Mouse (Mus musculus) heart, embryonic 16.5 days (tissue): ENCODE measurements around the gene Esyt2. TPM values are rescaled to one million over a fixed set of nuclear protein-coding genes. Genes with fewer than 3 reads are reported as not detected.
"Not testable (repeated sequence)": the region's sequence is repeated elsewhere in the genome, so short reads cannot be mapped to it uniquely, and the experiment has no call there.

ENCODE experiments used
- ATAC-seq: fragments of 200-750 bp; cut with Nextera tagmentation; replicated peaks from 2 replicates; pipeline ENCODE4 v1.8.0; 2017; ENCODE audit warnings: moderate number of reproducible peaks; ENCODE audit not compliant: insufficient read depth, low FRiP score; ENCODE audit errors: extremely low read depth
- H3K27ac ChIP-seq: fragments of 300-500 bp; sonication (generic); 2 replicates; pipeline ENCODE4 v1.5.1; 2014; ENCODE audit warnings: mild to moderate bottlenecking, low read length, control low read depth, moderate library complexity
- H3K27me3 ChIP-seq: fragments of 300-500 bp; sonication (generic); 2 replicates; pipeline ENCODE4 v1.6.1; 2014; ENCODE audit warnings: low read length, mixed read lengths; ENCODE audit not compliant: control insufficient read depth, insufficient read depth
- H3K36me3 ChIP-seq: fragments of 300-500 bp; sonication (generic); 2 replicates; pipeline ENCODE4 v1.6.1; 2014; ENCODE audit not compliant: control insufficient read depth, insufficient read depth
- H3K4me1 ChIP-seq: fragments of 300-500 bp; sonication (generic); 2 replicates; pipeline ENCODE4 v1.6.1; 2014; ENCODE audit warnings: low read length, mixed read lengths; ENCODE audit not compliant: control insufficient read depth, insufficient read depth
- H3K4me2 ChIP-seq: fragments of 300-500 bp; sonication (generic); 2 replicates; pipeline ENCODE4 v1.6.1; 2014; ENCODE audit warnings: low read depth, mild to moderate bottlenecking, control low read depth, low read length
- H3K4me3 ChIP-seq: fragments of 300-500 bp; sonication (generic); 2 replicates; pipeline ENCODE4 v1.5.1; 2014; ENCODE audit warnings: mild to moderate bottlenecking, control low read depth, low read length
- H3K9ac ChIP-seq: fragments of 300-500 bp; sonication (generic); 2 replicates; pipeline ENCODE4 v1.6.1; 2014; ENCODE audit warnings: low read length, control low read depth
- H3K9me3 ChIP-seq: fragments of 300-500 bp; sonication (generic); replicated peaks from 2 replicates; pipeline ENCODE4 v1.6.1; 2016; ENCODE audit warnings: low read length; ENCODE audit not compliant: control insufficient read depth
- WGBS: fragments of 180-500 bp; shearing (Covaris S2); extraction: QIAGEN DNeasy Blood & Tissue Kit; methylation state at CpG from one replicate; pipeline ENCODE4 v1.1.7; 2014; 5-methylcytosine and 5-hydroxymethylcytosine counted together
- polyA plus RNA-seq: library from polyadenylated mRNA; unstranded; fragments of >200 nt; fragmentation: Nextera tagmentation; extraction: Ambion mirVana; gene quantifications from 2 replicates; pipeline ENCODE4 v1.2.1, GENCODE M21; 2015

The Esyt2 gene
- polyA plus RNA-seq, 1 experiment from 2014 or later = 11.7 TPM

GRCm38 (mm10) chr12:116275086-116275485 is 5.9 kb upstream of the Esyt2 start, which contains the start of gene Gm11027:
Gm11027 (plus strand) TSS chr12:116275386.
- not testable (repeated sequence) for H3K4me2 ChIP-seq, H3K9ac ChIP-seq, H3K27ac ChIP-seq, H3K4me3 ChIP-seq, H3K36me3 ChIP-seq, H3K4me1 ChIP-seq, ATAC-seq, H3K9me3 ChIP-seq
- WGBS = 84% methylated on average over 2 of the region's 2 CpGs
- H3K27me3 ChIP-seq = peaks cover 23% of the 10 kb centered on the region

DNA sequence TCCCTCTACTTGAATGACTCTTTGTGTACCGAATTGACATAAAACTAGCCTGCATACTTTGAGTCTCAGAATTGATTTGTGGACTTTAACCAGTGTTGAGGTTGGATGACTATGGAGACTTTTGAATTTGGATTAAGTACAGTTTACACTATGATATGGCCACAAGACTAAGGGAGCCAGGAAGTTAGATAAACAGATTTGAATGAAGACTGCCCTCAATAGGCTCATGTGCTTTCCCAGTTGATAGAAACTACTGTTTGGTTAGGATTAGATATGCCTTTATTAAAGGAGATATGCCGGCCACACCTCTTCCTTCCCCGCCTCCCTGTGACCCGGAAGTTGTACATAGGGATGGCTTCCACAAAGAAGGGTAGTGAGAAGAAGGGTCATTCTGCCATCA is 5.4 kb upstream of the Esyt2 start:
- WGBS = 80% methylated on average over 4 of the region's 4 CpGs
- Histone ChIP-seq H3K27me3 (peaks cover 17% of the 10 kb centered on the region), H3K4me2 (no peak overlapping the region), H3K4me3 (no peak overlapping the region), H3K9ac (no peak overlapping the region), H3K27ac (no peak overlapping the region), H3K4me1 (0 out of 2 replicates have a peak, but pooled peaks cover 4% of the 10 kb centered on the region), H3K9me3 (no peaks in the 10 kb centered on the region), H3K36me3 (no peaks in the 10 kb centered on the region)
- ATAC-seq = no peak

GRCm38 (mm10) chr12:116276961-116277360 is 4.0 kb upstream of the Esyt2 start:
- Histone ChIP-seq H3K4me3 (no peak overlapping the region), H3K4me2 (no peak overlapping the region), H3K27me3 (peaks cover 13% of the 10 kb centered on the region), H3K36me3 (no peaks in the 10 kb centered on the region), H3K4me1 (0 out of 2 replicates have a peak, but pooled peaks cover 4% of the 10 kb centered on the region), H3K9ac (no peak overlapping the region), H3K27ac (no peak overlapping the region), H3K9me3 (no peaks in the 10 kb centered on the region)
- 35% methylated on average over 2 of the region's 2 CpGs for WGBS
- ATAC-seq = no peak

- no peak overlapping the region for H3K4me3 ChIP-seq
- no peak overlapping the region for H3K4me2 ChIP-seq
- no peaks in the 10 kb centered on the region for H3K9me3 ChIP-seq
- H3K4me1 ChIP-seq = peaks cover 5% of the 10 kb centered on the region; the same call in 1 of the 2 replicates
- no peak overlapping the region for H3K9ac ChIP-seq
- no peak overlapping the region for H3K27ac ChIP-seq
- ATAC-seq = no peak
- H3K27me3 ChIP-seq = peaks cover 6% of the 10 kb centered on the region
- H3K36me3 ChIP-seq = no peaks in the 10 kb centered on the region
- 85% methylated on average over 1 of the region's 1 CpGs for WGBS
These were observed 2.5 kb upstream of the Esyt2 start for GRCm38 (mm10) chr12:116278541-116278940.

DNA sequence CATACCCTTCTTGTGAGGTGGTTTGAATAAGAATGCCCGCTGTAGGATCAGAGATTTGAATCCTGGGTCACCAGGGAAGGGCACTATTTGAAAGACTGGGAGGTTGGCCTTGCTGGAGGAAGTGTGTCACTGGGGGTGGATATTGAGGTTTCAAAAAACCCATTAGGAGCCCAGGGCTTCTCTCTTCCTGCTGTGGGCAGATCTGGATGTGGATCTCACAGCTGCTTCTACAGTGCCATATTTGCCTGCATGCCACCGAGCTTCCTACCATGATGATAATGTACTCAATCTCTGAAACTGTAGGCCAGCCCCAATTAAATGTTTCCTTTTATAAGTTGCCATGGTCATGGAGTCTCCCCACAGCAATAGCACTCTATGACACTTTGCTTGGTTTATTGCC is 1.8 kb upstream of the Esyt2 start:
- 85% methylated on average over 2 of the region's 2 CpGs for WGBS
- H3K4me3 ChIP-seq = no peak overlapping the region

GRCm38 (mm10) chr12:116280149-116280652 is 795 bp upstream of the Esyt2 start:
- WGBS = 3% methylated on average over 7 of the region's 7 CpGs
- Histone ChIP-seq H3K27me3 (no peaks in the 10 kb centered on the region), H3K9me3 (no peaks in the 10 kb centered on the region), H3K9ac (peak overlapping the region; percentile 99), H3K4me3 (peak overlapping the region; percentile 98), H3K4me1 (peaks cover 5% of the 10 kb centered on the region; the same call in 1 of the 2 replicates), H3K36me3 (no peaks in the 10 kb centered on the region), H3K4me2 (peak overlapping the region; percentile 94), H3K27ac (peak overlapping the region; percentile 99)
- ATAC-seq = no peak

More for the DNA sequence above, 1.8 kb upstream of the Esyt2 start:
- Histone ChIP-seq H3K36me3 (no peaks in the 10 kb centered on the region), H3K9me3 (no peaks in the 10 kb centered on the region), H3K4me1 (peaks cover 5% of the 10 kb centered on the region; the same call in 1 of the 2 replicates), H3K4me2 (no peak overlapping the region), H3K27ac (no peak overlapping the region), H3K9ac (no peak overlapping the region), H3K27me3 (peaks cover 6% of the 10 kb centered on the region)
- no peak for ATAC-seq

- Histone ChIP-seq H3K4me3 (peak overlapping the region; percentile 98), H3K4me2 (peak overlapping the region; percentile 94), H3K9me3 (no peaks in the 10 kb centered on the region), H3K36me3 (no peaks in the 10 kb centered on the region), H3K9ac (peak overlapping the region; percentile 99), H3K27ac (peak overlapping the region; percentile 99), H3K27me3 (no peaks in the 10 kb centered on the region), H3K4me1 (peaks cover 5% of the 10 kb centered on the region; the same call in 1 of the 2 replicates)
- peak; percentile 52 for ATAC-seq
- WGBS = under 1% methylated on average over 55 of the region's 55 CpGs
These were observed 658 bp downstream of the Esyt2 start for GRCm38 (mm10) chr12:116281427-116282281.

DNA sequence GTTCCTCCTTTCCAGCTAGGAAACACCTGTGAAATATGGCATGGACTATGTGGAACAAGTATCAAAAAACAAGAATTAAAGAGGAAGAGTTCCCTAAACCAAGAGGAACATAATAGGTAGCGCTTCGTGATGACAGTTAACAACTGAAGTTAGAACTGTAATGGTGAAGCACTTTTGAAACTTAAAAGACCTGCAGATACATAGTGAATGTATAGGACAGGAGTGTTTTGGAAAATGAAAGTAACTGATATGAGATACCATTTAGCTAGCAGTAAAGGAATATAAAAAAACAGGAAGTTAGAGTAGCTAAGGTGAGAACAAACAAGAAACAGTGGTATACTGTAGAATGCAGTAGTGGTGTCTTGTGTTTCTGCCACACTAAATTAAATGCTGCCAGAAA is 1.9 kb downstream of the Esyt2 start:
- no peak overlapping the region for H3K9ac ChIP-seq
- WGBS = 93% methylated on average over 2 of the region's 2 CpGs
- H3K27me3 ChIP-seq = no peaks in the 10 kb centered on the region
- peak overlapping the region; percentile 34; the same call in 1 of the 2 replicates for H3K4me2 ChIP-seq
- no peaks in the 10 kb centered on the region for H3K36me3 ChIP-seq
- no peak overlapping the region for H3K4me3 ChIP-seq
- H3K27ac ChIP-seq = no peak overlapping the region
- no peaks in the 10 kb centered on the region for H3K9me3 ChIP-seq
- H3K4me1 ChIP-seq = peaks cover 5% of the 10 kb centered on the region; the same call in 1 of the 2 replicates
- ATAC-seq = no peak

DNA sequence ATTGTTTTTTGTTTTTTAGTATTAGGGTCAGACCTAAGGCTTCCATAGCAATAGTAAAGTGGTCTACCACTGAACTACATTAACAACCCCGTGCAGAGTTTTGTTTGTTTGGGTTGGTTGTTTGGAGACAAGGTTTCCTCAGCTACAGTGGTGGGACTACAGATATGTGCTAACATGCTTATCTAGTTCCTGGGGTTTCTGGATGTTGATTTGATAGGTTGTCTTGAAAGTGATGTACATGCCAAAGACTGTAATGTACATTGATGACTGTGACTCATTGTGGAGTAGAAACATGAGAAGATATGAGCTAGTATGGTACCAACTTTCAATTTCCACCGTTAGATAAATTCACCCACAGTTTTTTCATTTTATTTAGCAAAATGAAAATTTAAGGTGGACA is 2.5 kb downstream of the Esyt2 start:
- no peaks in the 10 kb centered on the region for H3K36me3 ChIP-seq
- ATAC-seq = no peak
- H3K4me3 ChIP-seq = no peak overlapping the region
- peaks cover 5% of the 10 kb centered on the region; the same call in 1 of the 2 replicates for H3K4me1 ChIP-seq
- no peak overlapping the region for H3K4me2 ChIP-seq
- H3K27me3 ChIP-seq = no peaks in the 10 kb centered on the region
- no peaks in the 10 kb centered on the region for H3K9me3 ChIP-seq
- WGBS = 68% methylated on average over 2 of the region's 2 CpGs
- no peak overlapping the region for H3K27ac ChIP-seq
- H3K9ac ChIP-seq = no peak overlapping the region
